Mouse (Mus musculus): Measurements from ENCODE around the gene Polr3gl.

- TF ChIP-seq CTCF (IDR thresholded peaks at IDR 0.05; ENCODE audit: extremely low read depth, insufficient read depth, low read length) (no peak), POLR2A (IDR thresholded peaks at IDR 0.05; ENCODE audit: extremely low read depth, insufficient read depth, low read length) (no peak)
Measured at GRCm38 (mm10) chr3:96634015-96634414, 40.0 kb upstream of the Polr3gl start.
